Mouse (Mus musculus) right cerebral cortex, postnatal 10 days (tissue): ENCODE measurements around the gene Bsn.

Experiments
- DNase-seq, 2 experiments: peaks; one replicate each; pipeline ENCODE4 v3.0.0; 2021; ENCODE audit warnings: low spot score in 2 of 2

The Bsn gene

GRCm38 (mm10) chr9:108189787-108190679 is at the start of gene Bsn:
Bsn (minus strand) TSS chr9:108190384.
- peak; percentile 89 to 92 for DNase-seq

DNA sequence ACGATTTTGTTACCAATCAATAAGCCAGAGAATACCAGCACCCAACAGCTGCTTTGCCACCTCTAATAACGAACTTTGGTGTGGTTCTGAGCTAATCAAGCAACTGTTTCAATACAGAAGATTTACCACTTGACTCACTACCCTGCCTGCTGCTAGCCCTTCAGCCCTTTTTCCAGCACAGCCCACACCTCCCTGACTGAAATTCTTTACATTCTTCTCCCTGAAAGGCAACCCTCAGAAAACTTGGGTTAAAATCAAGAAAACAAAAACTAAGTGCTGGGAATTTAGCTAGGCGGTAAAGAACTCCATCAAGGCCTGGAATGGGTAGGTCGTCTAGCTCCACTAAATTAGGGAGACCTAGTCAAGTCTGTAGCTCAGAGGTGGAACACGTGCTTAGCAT is 49.8 kb upstream of the Bsn start:
- DNase-seq, result no peak

- DNase-seq, result no peak
Measured at GRCm38 (mm10) chr9:108238831-108239230, 48.6 kb upstream of the Bsn start.

DNA sequence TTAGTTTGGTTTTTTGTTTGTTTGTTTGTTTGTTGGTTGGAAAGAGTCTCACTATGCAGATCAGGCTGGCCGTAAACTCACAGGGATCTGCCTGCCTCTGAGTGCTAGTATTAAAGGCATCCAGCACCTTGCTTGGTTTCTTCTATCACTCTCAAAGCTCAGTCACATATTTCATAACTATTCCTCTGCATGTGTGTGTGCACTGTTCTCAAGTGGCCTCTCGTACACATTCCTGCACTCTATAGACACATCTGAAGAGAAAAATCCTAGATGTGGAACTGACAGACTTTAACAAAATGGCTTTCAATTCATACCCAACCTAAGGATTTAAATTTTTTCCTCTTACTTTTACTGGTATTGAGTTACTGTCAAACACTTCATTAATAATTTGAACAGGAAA is 48.2 kb upstream of the Bsn start:
- no peak for DNase-seq

- no peak for DNase-seq
Measured at GRCm38 (mm10) chr9:108234682-108235081, 44.5 kb upstream of the Bsn start.

GRCm38 (mm10) chr9:108232908-108233307 is 42.7 kb upstream of the Bsn start:
- no peak for DNase-seq

GRCm38 (mm10) chr9:108227911-108228649 is 37.9 kb upstream of the Bsn start:
- no peak for DNase-seq

DNA sequence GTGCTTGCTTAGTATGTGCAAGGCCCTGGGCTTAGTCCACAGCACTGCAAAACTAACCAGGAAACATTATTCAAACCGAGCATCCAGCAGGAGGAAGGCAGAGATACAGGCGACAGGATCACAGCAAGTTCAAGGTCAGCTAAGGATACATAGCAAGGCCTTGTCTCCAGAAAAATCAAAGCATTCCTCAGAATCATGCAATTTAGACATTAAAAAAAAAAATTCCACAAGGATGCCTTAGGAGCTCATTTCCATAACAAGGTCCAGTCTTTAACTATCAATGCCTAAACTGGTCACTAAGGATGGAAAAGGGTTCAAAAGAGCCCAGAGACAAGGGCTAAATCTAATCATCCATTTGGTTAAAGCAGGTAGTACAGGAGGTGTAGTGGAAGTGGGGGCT is 35.0 kb upstream of the Bsn start:
- DNase-seq, result no peak

GRCm38 (mm10) chr9:108223633-108224032 is 33.4 kb upstream of the Bsn start:
- no peak for DNase-seq

DNA sequence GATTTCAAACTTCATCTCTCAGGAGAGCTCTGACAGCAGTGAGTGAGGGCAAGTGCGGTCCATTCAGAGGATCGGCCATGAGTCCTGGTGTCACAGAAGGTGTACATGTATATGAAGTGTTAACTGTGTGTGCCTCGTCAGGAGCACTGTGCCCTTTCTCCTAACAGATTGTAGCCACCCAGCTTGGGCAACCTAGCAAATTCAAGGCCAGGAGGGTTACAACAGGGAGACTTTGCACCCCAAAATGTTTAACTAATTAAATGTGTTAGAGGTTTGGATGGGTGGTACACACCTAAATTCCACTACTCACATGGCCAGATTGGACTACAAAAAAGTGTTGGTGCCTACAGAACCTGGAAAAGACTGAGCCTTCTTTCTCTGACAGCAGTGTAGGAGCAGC is 31.4 kb upstream of the Bsn start:
- DNase-seq, result no peak

- peak; percentile 53 to 75 for DNase-seq
Measured at GRCm38 (mm10) chr9:108220380-108220774, 30.2 kb upstream of the Bsn start.

GRCm38 (mm10) chr9:108219766-108220379 is 29.7 kb upstream of the Bsn start:
- DNase-seq, result no peak

DNA sequence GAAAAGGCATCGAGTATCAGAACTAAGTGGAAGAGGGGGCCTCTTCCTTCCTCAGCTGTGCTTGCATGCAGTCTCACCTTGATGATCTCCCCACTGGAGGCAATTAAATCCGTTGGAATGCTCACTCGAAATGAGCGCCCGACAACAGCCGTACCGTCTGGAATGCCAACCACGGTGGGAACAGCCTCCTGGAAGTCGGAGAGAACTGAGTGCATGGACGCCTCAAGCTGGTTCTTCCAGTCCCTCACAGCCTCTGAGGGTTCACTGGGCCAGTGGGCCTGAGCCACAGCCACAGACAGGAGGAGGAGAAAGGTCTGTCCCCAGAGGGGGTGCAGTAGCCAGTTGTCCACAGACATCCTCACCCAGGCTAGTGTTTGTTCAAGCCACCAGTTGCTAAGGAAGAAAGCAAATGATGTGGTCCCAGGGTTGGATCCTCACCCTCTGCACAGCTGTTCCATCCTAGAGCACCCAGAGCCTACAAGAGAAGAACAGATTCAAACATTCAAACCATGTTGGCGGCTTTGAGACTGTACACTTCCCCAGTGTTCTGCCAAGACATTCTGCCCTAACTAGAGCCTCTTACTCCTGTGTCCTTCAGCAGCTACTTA is 27.9 kb upstream of the Bsn start:
- no peak for DNase-seq

DNA sequence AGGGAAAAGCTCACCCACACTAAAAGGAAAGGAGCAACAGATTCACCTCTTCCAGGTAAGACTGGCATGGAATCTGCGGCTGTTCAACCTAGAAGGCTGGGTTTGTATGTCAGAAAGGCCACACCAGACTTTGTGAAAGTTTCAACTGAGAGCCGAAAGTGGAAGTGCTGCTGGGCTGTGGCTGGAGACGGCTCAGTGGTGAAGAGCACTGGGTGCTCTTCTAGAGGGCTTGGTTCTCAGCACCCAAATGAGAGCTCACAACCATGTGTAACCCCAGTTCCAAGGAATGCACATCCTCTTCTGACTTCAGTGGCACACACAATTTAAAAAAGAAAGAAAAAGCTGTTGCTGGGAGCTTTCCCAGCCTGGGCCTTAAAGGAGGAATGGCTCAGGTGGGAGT is 27.2 kb upstream of the Bsn start:
- DNase-seq, result no peak

DNA sequence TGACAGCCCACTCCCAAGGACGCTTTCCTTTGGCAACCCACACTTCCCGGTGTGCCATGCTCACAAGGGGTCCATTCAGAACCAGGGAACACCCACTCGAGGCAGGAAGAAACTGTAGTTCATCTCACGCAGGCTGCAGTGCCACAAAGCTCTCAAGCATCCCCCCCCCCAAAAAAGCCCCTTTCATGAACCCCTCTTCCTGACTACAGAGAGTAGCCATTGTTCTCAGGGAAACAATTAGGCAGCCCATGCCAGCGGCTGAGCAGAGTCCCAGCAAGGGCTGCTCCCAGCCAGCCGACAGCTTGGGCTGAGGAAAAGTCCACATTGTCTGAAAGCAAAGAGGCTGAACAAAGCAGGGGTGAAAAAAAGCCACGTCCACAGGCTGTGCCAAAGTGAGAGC is 22.9 kb upstream of the Bsn start:
- DNase-seq, result no peak

- DNase-seq, result no peak
Measured at GRCm38 (mm10) chr9:108212426-108212825, 22.2 kb upstream of the Bsn start.

DNA sequence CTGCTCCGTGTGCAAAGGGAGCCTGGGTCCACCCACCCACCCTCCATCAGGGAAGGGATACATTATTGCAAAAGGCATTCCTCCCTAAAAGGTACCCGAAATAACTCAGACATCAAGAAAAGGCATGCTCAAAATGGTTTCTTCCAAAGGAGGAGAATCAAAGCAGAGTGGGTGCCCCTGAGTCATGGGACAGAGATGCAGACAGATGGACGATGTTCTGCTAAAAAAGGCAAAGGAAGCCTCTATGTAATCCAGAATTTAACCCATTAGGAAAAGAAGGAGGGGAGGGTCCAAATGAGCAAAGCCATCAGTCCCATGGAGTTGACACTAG is 15.4 kb upstream of the Bsn start:
- DNase-seq, result peak in 1 of 2 experiments; percentile 58

DNA sequence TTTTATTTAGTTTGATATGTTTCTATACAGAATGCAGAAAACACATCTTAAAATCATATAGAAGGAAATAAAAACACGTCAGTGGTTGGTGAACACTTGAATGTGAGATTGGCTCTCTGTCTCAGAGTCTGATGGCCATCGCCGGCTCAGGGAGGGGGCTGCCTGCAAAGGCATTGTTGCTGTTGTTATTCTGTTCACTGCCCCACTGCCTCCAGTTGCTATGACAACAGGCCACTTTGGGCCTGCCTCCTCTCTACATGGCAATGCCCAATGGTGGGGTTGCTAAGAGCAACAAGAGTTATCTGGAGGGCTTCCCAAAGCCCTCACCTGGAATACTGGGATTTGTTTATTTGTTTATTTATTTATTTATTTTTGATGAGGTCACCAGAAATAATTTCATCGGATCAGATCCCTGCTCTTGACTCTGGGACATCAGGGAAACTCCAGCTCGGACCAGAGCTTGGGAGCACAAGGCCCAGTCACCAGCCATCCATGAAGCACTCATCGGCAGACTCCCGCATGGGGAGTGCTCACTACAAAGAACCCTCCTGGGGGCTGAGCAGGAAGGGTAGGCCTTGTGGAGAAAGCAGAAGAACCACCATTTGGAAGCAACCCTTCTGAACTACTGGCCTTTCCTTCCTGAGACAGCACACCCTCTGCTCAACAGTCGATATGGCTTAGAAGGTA is 14.8 kb upstream of the Bsn start:
- DNase-seq, result peak; percentile 70 to 77

- peak; percentile 82 to 87 for DNase-seq
Measured at GRCm38 (mm10) chr9:108203015-108203414, 12.8 kb upstream of the Bsn start.

DNA sequence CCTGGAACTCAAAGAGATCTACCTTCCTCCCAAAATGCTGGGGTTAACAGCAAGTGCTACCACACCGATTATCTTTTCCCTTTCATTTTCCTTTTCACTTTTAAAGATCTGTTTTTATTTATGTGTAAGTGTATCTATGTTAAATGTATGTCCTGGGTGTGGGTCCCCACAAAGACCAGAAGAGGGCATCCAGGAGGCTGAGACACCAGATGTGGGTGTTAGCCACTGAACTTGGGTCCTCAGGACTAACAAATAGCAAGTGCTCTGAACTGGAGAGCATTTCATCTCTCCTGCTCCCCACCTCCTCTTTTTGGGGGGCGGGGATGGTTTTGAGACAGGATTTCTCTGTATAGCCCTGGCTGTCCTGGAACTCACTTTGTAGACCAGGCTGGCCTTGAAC is 12.0 kb upstream of the Bsn start:
- DNase-seq, result no peak

DNA sequence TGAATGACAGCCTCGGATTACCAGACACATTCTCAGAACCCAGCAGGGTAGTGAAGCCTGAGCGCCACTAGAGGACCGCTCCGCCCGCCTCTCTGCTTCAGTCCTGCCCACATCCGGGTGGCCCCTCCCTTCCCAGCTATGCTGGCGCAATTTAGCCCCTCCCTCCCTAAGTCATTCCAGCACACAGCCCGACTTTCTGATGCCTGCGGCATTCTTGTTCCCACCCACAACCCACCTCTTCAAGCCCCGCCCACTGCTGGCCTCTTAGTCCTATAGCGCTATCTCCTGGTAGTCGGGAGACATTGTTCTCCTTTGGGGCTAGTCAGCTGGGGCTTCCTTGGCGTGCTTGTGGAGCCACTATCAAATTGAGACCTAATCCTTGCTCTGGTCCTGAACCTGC is 11.0 kb upstream of the Bsn start:
- peak; percentile 95 to 97 for DNase-seq

DNA sequence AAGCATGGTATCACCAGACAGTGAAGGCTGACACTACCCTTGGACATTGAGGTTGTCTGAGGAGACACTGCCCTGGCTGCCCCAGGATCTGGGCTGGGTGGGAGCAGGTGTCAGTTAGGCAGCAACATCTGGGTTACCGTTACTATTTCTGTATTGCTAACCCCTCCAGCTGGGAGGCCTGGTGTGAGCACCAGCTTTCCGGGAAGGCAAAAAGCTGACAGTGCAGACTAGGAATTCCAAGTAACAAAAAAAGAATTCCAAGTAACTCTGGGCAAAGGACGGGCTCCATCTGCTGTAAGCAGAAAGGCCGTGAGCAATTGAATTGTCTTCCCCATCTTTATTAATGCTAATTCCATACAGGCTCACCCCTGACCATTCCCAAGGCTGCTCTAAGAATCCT is 8.4 kb upstream of the Bsn start:
- no peak for DNase-seq
